Mouse (Mus musculus) intestine, embryonic 16.5 days (tissue): ENCODE results near the gene Ssu72. TPM values are rescaled to one million over a fixed set of nuclear protein-coding genes. Genes with fewer than 3 reads are reported as not detected.
A peak's percentile ranks its signal among the peaks of the same experiment; 100 is the strongest.

Source experiments
- ATAC-seq: fragments of 200-750 bp; cut with Nextera tagmentation; 2 replicates; pipeline ENCODE4 v1.8.0; 2017; ENCODE audit warnings: moderate TSS enrichment, moderate library complexity
- H3K27ac ChIP-seq: fragments of 300-500 bp; sonication (generic); 2 replicates; pipeline ENCODE4 v1.5.1; 2014; ENCODE audit warnings: mild to moderate bottlenecking, low read length
- H3K27me3 ChIP-seq: fragments of 300-500 bp; sonication (generic); replicated peaks from 2 replicates; pipeline ENCODE4 v1.6.1; 2014; ENCODE audit warnings: low read length, control low read depth, mixed read lengths; ENCODE audit not compliant: control insufficient read depth, insufficient read depth
- H3K36me3 ChIP-seq: fragments of 300-500 bp; sonication (generic); 2 replicates; pipeline ENCODE4 v1.6.1; 2014; ENCODE audit warnings: low read length, control low read depth; ENCODE audit not compliant: control insufficient read depth, insufficient read depth
- H3K4me1 ChIP-seq: fragments of 300-500 bp; sonication (generic); 2 replicates; pipeline ENCODE4 v1.6.1; 2014; ENCODE audit warnings: low read length, control low read depth, mixed read lengths; ENCODE audit not compliant: control insufficient read depth, insufficient read depth
- H3K4me2 ChIP-seq: fragments of 300-500 bp; sonication (generic); 2 replicates; pipeline ENCODE4 v1.6.1; 2014; ENCODE audit warnings: low read depth, low read length, control low read depth
- H3K4me3 ChIP-seq: fragments of 300-500 bp; sonication (generic); 2 replicates; pipeline ENCODE4 v1.5.1; 2014; ENCODE audit warnings: mild to moderate bottlenecking, low read length
- H3K9ac ChIP-seq: fragments of 300-500 bp; sonication (generic); 2 replicates; pipeline ENCODE4 v1.6.1; 2014; ENCODE audit warnings: low read depth, low read length
- H3K9me3 ChIP-seq: fragments of 300-500 bp; sonication (generic); 2 replicates; pipeline ENCODE4 v1.6.1; 2016; ENCODE audit warnings: low read length, control low read depth; ENCODE audit not compliant: control insufficient read depth
- WGBS: fragments of 180-500 bp; shearing (Covaris S2); extraction: QIAGEN DNeasy Blood & Tissue Kit; methylation state at CpG from one replicate; pipeline ENCODE4 v1.1.7; 2014; 5-methylcytosine and 5-hydroxymethylcytosine counted together
- polyA plus RNA-seq: library from polyadenylated mRNA; unstranded; fragments of >200 nt; fragmentation: Nextera tagmentation; extraction: Ambion mirVana; gene quantifications from 2 replicates; pipeline ENCODE4 v1.2.1, GENCODE M21; 2015

The Ssu72 gene
- polyA plus RNA-seq, 1 experiment from 2014 or later: 163 TPM

- no peaks in the 10 kb centered on the region for H3K4me1 ChIP-seq
- H3K27ac ChIP-seq: no peak overlapping the region
- H3K27me3 ChIP-seq: no peaks in the 10 kb centered on the region
- 94% methylated on average over 5 of the region's 5 CpGs for WGBS
- no peaks in the 10 kb centered on the region for H3K9me3 ChIP-seq
- no peak overlapping the region for H3K9ac ChIP-seq
- H3K4me3 ChIP-seq: no peak overlapping the region
- ATAC-seq: no peak
- no peak overlapping the region for H3K4me2 ChIP-seq
- peaks cover 14% of the 10 kb centered on the region for H3K36me3 ChIP-seq
Observed at GRCm38 (mm10) chr4:155742684-155743083, 38.1 kb downstream of the Ssu72 start.

- H3K4me2 ChIP-seq: no peak overlapping the region
- no peaks in the 10 kb centered on the region for H3K27me3 ChIP-seq
- no peak overlapping the region for H3K9ac ChIP-seq
- no peak overlapping the region for H3K4me3 ChIP-seq
- 90% methylated on average over 8 of the region's 8 CpGs for WGBS
- no peak overlapping the region for H3K27ac ChIP-seq
- H3K4me1 ChIP-seq: no peaks in the 10 kb centered on the region
- peaks cover 26% of the 10 kb centered on the region for H3K36me3 ChIP-seq
- H3K9me3 ChIP-seq: no peaks in the 10 kb centered on the region
- ATAC-seq: no peak
Observed at GRCm38 (mm10) chr4:155744474-155744873, 39.9 kb downstream of the Ssu72 start.

GRCm38 (mm10) chr4:155745136-155745535 is 40.5 kb downstream of the Ssu72 start:
- 96% methylated on average over 5 of the region's 5 CpGs for WGBS
- no peak for ATAC-seq

GRCm38 (mm10) chr4:155746036-155746548 is 41.5 kb downstream of the Ssu72 start:
- Histone ChIP-seq H3K4me1 (no peaks in the 10 kb centered on the region), H3K27me3 (no peaks in the 10 kb centered on the region), H3K4me3 (no peak overlapping the region), H3K36me3 (peaks cover 36% of the 10 kb centered on the region), H3K9me3 (no peaks in the 10 kb centered on the region), H3K27ac (no peak overlapping the region), H3K9ac (no peak overlapping the region), H3K4me2 (no peak overlapping the region)
- ATAC-seq: no peak
- WGBS: 86% methylated on average over 8 of the region's 8 CpGs

More at GRCm38 (mm10) chr4:155745136-155745535, 40.5 kb downstream of the Ssu72 start:
- H3K36me3 ChIP-seq: peaks cover 32% of the 10 kb centered on the region
- no peaks in the 10 kb centered on the region for H3K27me3 ChIP-seq
- no peak overlapping the region for H3K9ac ChIP-seq
- H3K4me3 ChIP-seq: no peak overlapping the region
- no peak overlapping the region for H3K4me2 ChIP-seq
- H3K27ac ChIP-seq: no peak overlapping the region
- no peaks in the 10 kb centered on the region for H3K4me1 ChIP-seq
- H3K9me3 ChIP-seq: no peaks in the 10 kb centered on the region

- peaks cover 36% of the 10 kb centered on the region for H3K36me3 ChIP-seq
- no peaks in the 10 kb centered on the region for H3K9me3 ChIP-seq
- H3K4me3 ChIP-seq: no peak overlapping the region
- no peak overlapping the region for H3K4me2 ChIP-seq
- no peak overlapping the region for H3K9ac ChIP-seq
- no peak for ATAC-seq
- 90% methylated on average over 17 of the region's 17 CpGs for WGBS
- H3K27ac ChIP-seq: no peak overlapping the region
- H3K4me1 ChIP-seq: no peaks in the 10 kb centered on the region
- H3K27me3 ChIP-seq: no peaks in the 10 kb centered on the region
Observed at GRCm38 (mm10) chr4:155746575-155747490, 42.2 kb downstream of the Ssu72 start.

- H3K4me3 ChIP-seq: no peak overlapping the region
- H3K4me1 ChIP-seq: peaks cover 9% of the 10 kb centered on the region
- no peaks in the 10 kb centered on the region for H3K27me3 ChIP-seq
- peaks cover 17% of the 10 kb centered on the region for H3K36me3 ChIP-seq
- no peak overlapping the region for H3K4me2 ChIP-seq
- H3K9me3 ChIP-seq: no peaks in the 10 kb centered on the region
- no peak overlapping the region for H3K27ac ChIP-seq
- WGBS: 90% methylated on average over 12 of the region's 12 CpGs
- ATAC-seq: no peak
- no peak overlapping the region for H3K9ac ChIP-seq
Observed at GRCm38 (mm10) chr4:155757011-155757410, 52.4 kb downstream of the Ssu72 start.

GRCm38 (mm10) chr4:155759862-155760612 is 55.4 kb downstream of the Ssu72 start:
- H3K9me3 ChIP-seq: no peaks in the 10 kb centered on the region
- H3K27me3 ChIP-seq: no peaks in the 10 kb centered on the region
- peak overlapping the region; percentile 83 for H3K9ac ChIP-seq
- ATAC-seq: peak; percentile 31
- peak overlapping the region; percentile 83 for H3K4me3 ChIP-seq
- peaks cover 9% of the 10 kb centered on the region for H3K4me1 ChIP-seq
- peak overlapping the region; percentile 71 for H3K4me2 ChIP-seq
- peak overlapping the region; percentile 62 for H3K27ac ChIP-seq
- WGBS: 2% methylated on average over 10 of the region's 10 CpGs
- peaks cover 9% of the 10 kb centered on the region for H3K36me3 ChIP-seq

- H3K4me1 ChIP-seq: peaks cover 9% of the 10 kb centered on the region
- peak; percentile 99 for ATAC-seq
- no peaks in the 10 kb centered on the region for H3K9me3 ChIP-seq
- H3K27me3 ChIP-seq: no peaks in the 10 kb centered on the region
- under 1% methylated on average over 63 of the region's 68 CpGs for WGBS
- peaks cover 5% of the 10 kb centered on the region; the same call in 1 of the 2 replicates for H3K36me3 ChIP-seq
- peak within 1 kb of the TSS; percentile 85 for H3K9ac ChIP-seq
- peak within 1 kb of the TSS; percentile 65 for H3K27ac ChIP-seq
- peak within 1 kb of the TSS; percentile 83 for H3K4me3 ChIP-seq
- peak within 1 kb of the TSS; percentile 95 for H3K4me2 ChIP-seq
Observed at GRCm38 (mm10) chr4:155760613-155761355, 56.2 kb downstream of the Ssu72 start, which contains the start of gene Atad3a. Gene Atad3a (minus strand): TSS chr4:155761093.
